Mouse (Mus musculus): Measurements from ENCODE around the gene Polr3g. TPM values are rescaled to one million over a fixed set of nuclear protein-coding genes. Genes with fewer than 3 reads are reported as not detected.
"Not testable (repeated sequence)": the region's sequence is repeated elsewhere in the genome, so short reads cannot be mapped to it uniquely, and the experiment has no call there.

The Polr3g gene
- polyA plus RNA-seq, 1 experiment, result 6.3 TPM

- no peak for DNase-seq
- Histone ChIP-seq H3K36me3 (ENCODE audit: control insufficient read depth, insufficient read depth, low read length) (no peaks in the 10 kb centered on the region), H3K27me3 (ENCODE audit: control insufficient read depth, insufficient read depth, low read length) (peaks cover 9% of the 10 kb centered on the region), H3K27ac (ENCODE audit: control insufficient read depth, insufficient read depth, low read length) (no peak overlapping the region), H3K4me3 (ENCODE audit: control insufficient read depth, insufficient read depth, low read length) (no peak overlapping the region), H3K4me1 (replicated peaks; ENCODE audit: control insufficient read depth, insufficient read depth, low read length) (no peaks in the 10 kb centered on the region)
- WGBS, result 91% methylated on average over 2 of the region's 2 CpGs
- TF ChIP-seq CTCF (IDR thresholded peaks at IDR 0.05; ENCODE audit: borderline replicate concordance, control insufficient read depth, extremely low read depth, insufficient read depth, low read length, poor library complexity) (no peak), POLR2A (IDR thresholded peaks at IDR 0.05; ENCODE audit: control insufficient read depth, extremely low read depth, insufficient read depth, low read length, poor library complexity) (no peak)
Measured at GRCm38 (mm10) chr13:81628631-81629190, 82.1 kb downstream of the Polr3g start.

- 92% methylated on average over 1 of the region's 1 CpGs for WGBS
- not testable (repeated sequence) for H3K36me3 ChIP-seq (ENCODE audit: control insufficient read depth, insufficient read depth, low read length); H3K4me3 ChIP-seq (ENCODE audit: control insufficient read depth, insufficient read depth, low read length); H3K27ac ChIP-seq (ENCODE audit: control insufficient read depth, insufficient read depth, low read length); H3K4me1 ChIP-seq (replicated peaks; ENCODE audit: control insufficient read depth, insufficient read depth, low read length); DNase-seq; H3K27me3 ChIP-seq (ENCODE audit: control insufficient read depth, insufficient read depth, low read length)
Measured at GRCm38 (mm10) chr13:81627861-81628260, 83.0 kb downstream of the Polr3g start.

Other genes with a start within 250 kb of the Polr3g start
- 0.24 and 0.27 TPM in 2 replicates for gene Adgrv1, start 77.9 kb downstream of the Polr3g start, polyA plus RNA-seq (2012; rRNA removed)
- gene Lysmd3, start 53.4 kb downstream of the Polr3g start, polyA plus RNA-seq (2012; rRNA removed), result 11.1 and 13.7 TPM in 2 replicates
- 3.8 and 4.2 TPM in 2 replicates for gene Mblac2, start 328 bp upstream of the Polr3g start, polyA plus RNA-seq (2012; rRNA removed)
- gene Cetn3, start 72.1 kb upstream of the Polr3g start, polyA plus RNA-seq (2012; rRNA removed), result 3.4 and 3.6 TPM in 2 replicates